Mouse (Mus musculus) heart, embryonic 12.5 days (tissue): Measurements from ENCODE around the gene Atg4a. TPM values are rescaled to one million over a fixed set of nuclear protein-coding genes. Genes with fewer than 3 reads are reported as not detected.
A peak's percentile ranks its signal among the peaks of the same experiment; 100 is the strongest.

ENCODE experiments used
- ATAC-seq: fragments of 200-750 bp; cut with Nextera tagmentation; 2 replicates; pipeline ENCODE4 v1.8.0; 2017; ENCODE audit warnings: moderate TSS enrichment, moderate library complexity; ENCODE audit not compliant: insufficient number of reproducible peaks, low FRiP score
- H3K27ac ChIP-seq: fragments of 300-500 bp; sonication (generic); 2 replicates; pipeline ENCODE4 v1.5.1; 2016; ENCODE audit warnings: mild to moderate bottlenecking, moderate library complexity; ENCODE audit not compliant: poor library complexity, severe bottlenecking
- H3K27me3 ChIP-seq: fragments of 300-500 bp; sonication (generic); replicated peaks from 2 replicates; pipeline ENCODE4 v1.6.1; 2016; ENCODE audit warnings: mild to moderate bottlenecking, moderate library complexity
- H3K36me3 ChIP-seq: fragments of 300-500 bp; sonication (generic); 2 replicates; pipeline ENCODE4 v1.6.1; 2016; ENCODE audit warnings: mild to moderate bottlenecking, moderate library complexity
- H3K4me1 ChIP-seq: fragments of 300-500 bp; sonication (generic); replicated peaks from 2 replicates; pipeline ENCODE4 v1.6.1; 2016; ENCODE audit warnings: mild to moderate bottlenecking
- H3K4me2 ChIP-seq: fragments of 300-500 bp; sonication (generic); 2 replicates; pipeline ENCODE4 v1.6.1; 2016; ENCODE audit warnings: mild to moderate bottlenecking, moderate library complexity
- H3K4me3 ChIP-seq: fragments of 300-500 bp; sonication (generic); 2 replicates; pipeline ENCODE4 v1.5.1; 2016; ENCODE audit warnings: mild to moderate bottlenecking
- H3K9ac ChIP-seq: fragments of 300-500 bp; sonication (generic); 2 replicates; pipeline ENCODE4 v1.6.1; 2016; ENCODE audit warnings: mild to moderate bottlenecking, moderate library complexity
- H3K9me3 ChIP-seq: fragments of 300-500 bp; sonication (generic); replicated peaks from 2 replicates; pipeline ENCODE4 v1.6.1; 2016; ENCODE audit warnings: mild to moderate bottlenecking, moderate library complexity
- WGBS: fragments of 180-500 bp; shearing (Covaris S2); methylation state at CpG from one replicate; pipeline ENCODE4 v1.1.7; 2016; 5-methylcytosine and 5-hydroxymethylcytosine counted together
- polyA plus RNA-seq: library from polyadenylated mRNA; unstranded; fragments of >200 nt; fragmentation: Nextera tagmentation; extraction: Ambion mirVana; gene quantifications from 2 replicates; pipeline ENCODE4 v1.2.1, GENCODE M21; 2016

Gene Atg4a
- polyA plus RNA-seq, 1 experiment from 2014 or later = 14.3 TPM

GRCm38 (mm10) chrX:140983206-140983960, 26.7 kb downstream of the Atg4a start:
- Histone ChIP-seq H3K36me3 (no peaks in the 10 kb centered on the region), H3K9me3 (no peaks in the 10 kb centered on the region), H3K4me3 (no peak overlapping the region), H3K27ac (no peak overlapping the region), H3K27me3 (peaks cover 21% of the 10 kb centered on the region), H3K9ac (no peak overlapping the region), H3K4me1 (peaks cover 15% of the 10 kb centered on the region), H3K4me2 (no peak overlapping the region)
- no peak for ATAC-seq
- WGBS = 39% methylated on average over 6 of the region's 6 CpGs

GRCm38 (mm10) chrX:140984795-140985194, 28.1 kb downstream of the Atg4a start:
- WGBS = 60% methylated on average over 6 of the region's 6 CpGs
- peaks cover 11% of the 10 kb centered on the region for H3K4me1 ChIP-seq
- ATAC-seq = no peak
- peaks cover 17% of the 10 kb centered on the region for H3K27me3 ChIP-seq
- H3K9ac ChIP-seq = no peak overlapping the region
- no peaks in the 10 kb centered on the region for H3K36me3 ChIP-seq
- H3K4me2 ChIP-seq = no peak overlapping the region
- H3K27ac ChIP-seq = no peak overlapping the region
- no peak overlapping the region for H3K4me3 ChIP-seq
- H3K9me3 ChIP-seq = no peaks in the 10 kb centered on the region

DNA sequence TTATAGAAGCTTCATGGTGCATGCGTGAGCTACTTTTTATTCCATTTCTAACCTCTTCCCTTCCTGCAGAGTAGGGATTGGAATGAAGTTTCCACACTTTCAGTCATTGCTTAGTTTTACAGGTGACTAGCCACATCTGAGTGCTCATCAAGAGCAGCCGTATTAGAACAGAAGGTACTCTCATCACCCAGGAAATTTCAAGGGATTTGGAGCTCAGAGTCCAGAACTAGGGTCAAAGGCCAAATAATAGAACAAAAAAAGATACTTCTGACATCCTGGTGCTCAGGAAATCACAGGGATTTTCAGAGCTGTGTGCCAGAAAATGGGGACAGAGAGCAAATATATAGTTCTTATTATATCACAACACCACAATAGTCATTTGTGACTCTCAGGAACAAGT, 28.5 kb downstream of the Atg4a start:
- no peaks in the 10 kb centered on the region for H3K9me3 ChIP-seq
- no peak overlapping the region for H3K4me3 ChIP-seq
- ATAC-seq = no peak
- H3K36me3 ChIP-seq = no peaks in the 10 kb centered on the region
- H3K9ac ChIP-seq = no peak overlapping the region
- H3K4me2 ChIP-seq = no peak overlapping the region
- H3K27ac ChIP-seq = no peak overlapping the region
- H3K4me1 ChIP-seq = peaks cover 11% of the 10 kb centered on the region
- peaks cover 17% of the 10 kb centered on the region for H3K27me3 ChIP-seq
- 74% methylated on average over 2 of the region's 2 CpGs for WGBS

DNA sequence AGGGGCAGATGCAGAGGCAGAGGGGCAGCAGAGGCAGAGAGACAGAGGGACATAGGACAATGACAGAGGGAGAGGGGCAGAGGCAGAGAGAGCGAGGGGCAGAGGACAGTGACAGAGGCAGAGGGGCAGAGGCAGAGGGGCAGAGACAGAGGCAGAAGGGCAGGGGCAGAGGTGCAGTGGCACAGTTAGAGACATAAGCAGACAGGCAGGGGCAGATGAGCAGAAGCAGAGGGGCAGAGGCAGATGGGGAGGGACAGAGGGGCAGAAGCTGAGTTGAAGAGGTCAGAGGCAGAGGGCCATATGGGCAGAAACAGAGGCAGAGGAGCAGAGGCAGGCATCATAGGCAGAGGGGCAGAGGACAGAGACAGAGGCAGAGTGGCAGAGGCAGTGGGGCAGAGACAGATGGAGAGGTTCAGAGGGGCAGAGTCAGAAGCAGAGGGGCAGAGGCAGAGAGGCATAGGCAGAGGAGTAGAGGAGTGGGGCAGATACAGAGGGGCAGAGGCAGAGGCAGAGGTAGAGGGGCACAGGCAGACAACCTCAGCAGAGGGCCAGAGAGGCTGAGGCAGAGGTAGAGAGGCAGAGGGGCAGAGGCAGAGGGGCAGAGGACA, 40.3 kb downstream of the Atg4a start:
- no peaks in the 10 kb centered on the region for H3K36me3 ChIP-seq
- no peak overlapping the region for H3K27ac ChIP-seq
- H3K27me3 ChIP-seq = peaks cover 51% of the 10 kb centered on the region
- H3K9me3 ChIP-seq = no peaks in the 10 kb centered on the region
- 88% methylated on average over 1 of the region's 1 CpGs for WGBS
- H3K4me2 ChIP-seq = no peak overlapping the region
- ATAC-seq = peak; percentile 36; the same call in 1 of the 2 replicates
- H3K4me1 ChIP-seq = no peaks in the 10 kb centered on the region
- H3K9ac ChIP-seq = no peak overlapping the region
- H3K4me3 ChIP-seq = no peak overlapping the region

DNA sequence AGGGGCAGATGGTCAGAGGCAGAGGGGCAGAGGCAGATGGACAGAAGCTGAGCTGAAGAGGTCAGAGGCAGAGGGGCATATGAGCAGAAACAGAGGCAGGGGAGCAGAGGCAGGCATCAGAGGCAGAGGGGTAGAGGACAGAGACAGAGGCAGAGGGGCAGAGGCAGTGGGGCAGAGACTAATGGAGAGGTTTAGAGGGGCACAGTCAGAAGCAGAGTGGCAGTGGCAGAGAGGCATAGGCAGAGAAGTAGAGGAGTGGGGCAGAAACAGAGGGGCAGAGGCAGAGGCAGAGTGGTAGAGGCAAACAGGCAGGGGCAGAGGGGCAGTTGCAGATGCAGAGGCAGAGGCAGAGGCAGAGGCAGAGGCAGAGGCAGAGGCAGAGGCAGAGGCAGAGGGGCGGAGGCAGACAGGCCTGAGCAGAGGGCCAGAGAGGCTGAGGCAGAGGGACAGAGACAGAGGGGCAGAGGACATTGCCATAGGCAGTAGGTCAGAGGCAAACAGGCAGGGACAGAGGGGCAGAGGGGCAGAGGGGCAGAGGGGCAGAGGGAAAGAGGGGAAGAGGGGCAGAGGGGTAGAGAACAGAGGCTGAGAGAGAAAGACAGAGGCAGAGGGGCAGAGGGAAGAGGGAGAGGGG, 41.3 kb downstream of the Atg4a start:
- H3K9me3 ChIP-seq = no peaks in the 10 kb centered on the region
- H3K27ac ChIP-seq = no peak overlapping the region
- H3K4me2 ChIP-seq = no peak overlapping the region
- H3K9ac ChIP-seq = no peak overlapping the region
- no peak overlapping the region for H3K4me3 ChIP-seq
- peaks cover 51% of the 10 kb centered on the region for H3K27me3 ChIP-seq
- no peaks in the 10 kb centered on the region for H3K36me3 ChIP-seq
- H3K4me1 ChIP-seq = no peaks in the 10 kb centered on the region
- 67% methylated on average over 1 of the region's 1 CpGs for WGBS
- no peak for ATAC-seq

- peak; percentile 29; the same call in 1 of the 2 replicates for ATAC-seq
Observed at GRCm38 (mm10) chrX:140998885-140999284, 42.2 kb downstream of the Atg4a start.

DNA sequence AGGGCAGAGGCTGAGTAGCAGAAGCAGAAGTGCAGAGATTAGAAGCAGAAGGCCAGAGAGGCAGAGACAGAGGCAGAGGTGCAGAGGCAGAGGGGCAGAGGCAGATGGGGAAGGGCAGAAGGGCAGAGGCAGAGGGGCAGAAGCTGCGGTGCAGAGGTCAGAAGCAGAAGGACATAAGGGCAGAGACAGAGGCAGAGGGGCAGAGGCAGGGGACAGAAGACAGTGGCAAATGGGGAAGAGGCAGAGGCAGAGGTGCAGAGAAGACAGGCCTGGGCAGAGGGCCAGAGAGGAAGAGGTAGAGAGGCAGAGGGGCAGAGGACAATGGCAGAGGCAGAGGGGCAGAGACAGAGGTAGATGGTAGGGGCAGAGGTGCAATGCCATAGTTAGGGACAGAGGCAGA, 193.0 kb downstream of the Atg4a start:
- ATAC-seq = no peak
- Histone ChIP-seq H3K4me3 (no peak overlapping the region), H3K36me3 (no peaks in the 10 kb centered on the region), H3K9ac (no peak overlapping the region), H3K4me1 (no peaks in the 10 kb centered on the region), H3K9me3 (no peaks in the 10 kb centered on the region), H3K4me2 (no peak overlapping the region), H3K27me3 (peaks cover 52% of the 10 kb centered on the region), H3K27ac (no peak overlapping the region)
- WGBS = 38% methylated on average over 1 of the region's 1 CpGs

More at GRCm38 (mm10) chrX:140998885-140999284, 42.2 kb downstream of the Atg4a start:
- Histone ChIP-seq H3K36me3 (no peaks in the 10 kb centered on the region), H3K9me3 (no peaks in the 10 kb centered on the region), H3K9ac (no peak overlapping the region), H3K4me2 (no peak overlapping the region), H3K27me3 (peaks cover 51% of the 10 kb centered on the region), H3K27ac (no peak overlapping the region), H3K4me3 (no peak overlapping the region), H3K4me1 (no peaks in the 10 kb centered on the region)

GRCm38 (mm10) chrX:141150290-141150689, 193.6 kb downstream of the Atg4a start:
- H3K4me2 ChIP-seq = no peak overlapping the region
- no peak for ATAC-seq
- no peak overlapping the region for H3K4me3 ChIP-seq
- no peaks in the 10 kb centered on the region for H3K9me3 ChIP-seq
- H3K9ac ChIP-seq = no peak overlapping the region
- H3K27me3 ChIP-seq = peaks cover 58% of the 10 kb centered on the region
- no peaks in the 10 kb centered on the region for H3K4me1 ChIP-seq
- H3K36me3 ChIP-seq = no peaks in the 10 kb centered on the region
- H3K27ac ChIP-seq = no peak overlapping the region

DNA sequence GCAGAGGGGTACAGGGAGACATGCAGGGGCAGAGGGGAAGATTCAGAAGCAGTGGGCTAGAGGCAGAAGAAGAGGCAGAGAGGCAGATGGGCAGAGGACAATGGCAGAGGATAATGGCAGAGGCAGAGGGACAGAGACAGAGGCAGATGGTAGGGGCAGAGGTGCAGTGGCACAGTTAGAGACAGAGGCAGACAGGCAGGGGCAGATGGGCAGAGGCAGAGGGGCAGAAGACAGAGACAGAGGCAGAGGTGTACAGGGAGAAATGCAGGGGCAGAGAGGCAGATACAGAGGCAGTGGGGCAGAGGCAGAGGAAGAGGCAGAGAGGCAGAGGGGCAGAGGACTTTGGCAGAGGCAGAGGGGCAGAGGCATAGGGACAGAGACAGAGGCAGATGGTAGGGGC, 194.5 kb downstream of the Atg4a start:
- H3K4me3 ChIP-seq = no peak overlapping the region
- ATAC-seq = no peak
- H3K27ac ChIP-seq = no peak overlapping the region
- H3K4me1 ChIP-seq = no peaks in the 10 kb centered on the region
- no peak overlapping the region for H3K4me2 ChIP-seq
- peaks cover 64% of the 10 kb centered on the region for H3K27me3 ChIP-seq
- H3K9ac ChIP-seq = no peak overlapping the region
- no peaks in the 10 kb centered on the region for H3K9me3 ChIP-seq
- H3K36me3 ChIP-seq = no peaks in the 10 kb centered on the region

- Histone ChIP-seq H3K27me3 (peaks cover 41% of the 10 kb centered on the region), H3K9ac (no peak overlapping the region), H3K9me3 (no peaks in the 10 kb centered on the region), H3K4me1 (no peaks in the 10 kb centered on the region), H3K4me2 (no peak overlapping the region), H3K4me3 (no peak overlapping the region), H3K27ac (no peak overlapping the region), H3K36me3 (no peaks in the 10 kb centered on the region)
- WGBS = 2% methylated on average over 2 of the region's 2 CpGs
- ATAC-seq = no peak
Observed at GRCm38 (mm10) chrX:141156696-141157095, 200.0 kb downstream of the Atg4a start.

DNA sequence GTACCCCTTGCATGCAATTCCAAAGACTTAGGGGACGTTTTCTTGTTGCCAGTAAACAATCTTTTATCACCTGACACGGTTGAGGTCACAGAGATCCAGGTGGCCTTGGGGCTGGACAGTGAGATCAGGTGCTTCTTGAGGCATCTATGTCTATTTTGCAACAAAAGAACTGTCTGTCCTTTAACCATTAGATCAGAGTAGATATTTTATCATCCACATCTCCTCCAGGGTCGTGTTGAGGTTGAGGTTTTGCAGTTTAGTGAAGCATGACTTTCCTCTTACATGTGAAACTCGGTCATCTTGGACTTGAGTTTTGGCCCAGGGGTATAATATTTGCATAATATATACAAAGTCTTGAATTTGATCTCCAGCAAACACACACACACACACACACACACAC, 200.9 kb downstream of the Atg4a start:
- Histone ChIP-seq H3K27ac (no peak overlapping the region), H3K27me3 (peaks cover 32% of the 10 kb centered on the region), H3K4me1 (no peaks in the 10 kb centered on the region), H3K9me3 (no peaks in the 10 kb centered on the region), H3K4me3 (no peak overlapping the region), H3K9ac (no peak overlapping the region), H3K4me2 (no peak overlapping the region), H3K36me3 (no peaks in the 10 kb centered on the region)
- ATAC-seq = no peak
- WGBS = 52% methylated on average over 4 of the region's 4 CpGs
